Mouse (Mus musculus) macrophage (primary cell): ENCODE results near the gene Dock4. TPM values are rescaled to one million over a fixed set of nuclear protein-coding genes. Genes with fewer than 3 reads are reported as not detected.

Source experiments
- H3K27ac ChIP-seq: fragments of 350-480 bp; formaldehyde crosslinking; 2 replicates; pipeline ENCODE4 v1.9.0; 2021
- H3K36me3 ChIP-seq: fragments of 350-480 bp; formaldehyde crosslinking; 2 replicates; pipeline ENCODE4 v1.9.0; 2021; ENCODE audit errors: inconsistent target
- H3K4me3 ChIP-seq: fragments of 350-480 bp; formaldehyde crosslinking; 2 replicates; pipeline ENCODE4 v1.9.0; 2021; ENCODE audit errors: inconsistent target
- H3K79me2 ChIP-seq: fragments of 350-480 bp; formaldehyde crosslinking; 2 replicates; pipeline ENCODE4 v1.9.0; 2021; ENCODE audit errors: inconsistent target
- WGBS: methylation state at CpG from one replicate; pipeline ENCODE4 v1.1.7; 2026; ENCODE audit warnings: inconsistent platforms; ENCODE audit not compliant: missing documents; 5-methylcytosine and 5-hydroxymethylcytosine counted together
- polyA plus RNA-seq: library from polyadenylated mRNA; stranded (reverse); fragments of 250-400 nt; gene quantifications from 3 replicates; pipeline ENCODE4 v1.2.4, GENCODE M21; 2018; ENCODE audit warnings: inconsistent platforms

The Dock4 gene
- polyA plus RNA-seq, 1 experiment from 2014 or later, result 4.8 TPM

DNA sequence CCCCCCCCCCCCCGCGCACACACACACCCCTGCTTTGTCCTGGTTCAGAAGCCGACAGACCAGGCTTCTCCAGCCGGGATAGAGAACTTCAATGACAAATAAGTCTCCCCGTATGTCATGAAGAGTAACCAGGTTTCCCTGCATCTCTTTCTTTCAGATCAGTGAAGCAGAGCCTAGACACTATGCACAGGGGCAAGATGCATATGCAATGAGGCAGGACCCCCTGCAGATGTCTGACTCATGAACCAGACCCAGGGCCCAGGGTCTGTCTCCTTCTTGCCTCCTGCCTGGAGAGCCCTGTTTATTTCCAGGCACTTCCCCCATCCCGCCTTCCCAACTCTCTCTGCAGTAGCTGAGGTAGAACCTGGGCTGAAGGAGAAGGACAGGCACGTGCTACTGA lies 448.0 kb downstream of the Dock4 start:
- no peaks in the 10 kb centered on the region for H3K79me2 ChIP-seq
- no peaks in the 10 kb centered on the region for H3K36me3 ChIP-seq
- H3K27ac ChIP-seq, result no peak overlapping the region
- WGBS, result 100% methylated on average over 2 of the region's 7 CpGs
- H3K4me3 ChIP-seq, result no peak overlapping the region

DNA sequence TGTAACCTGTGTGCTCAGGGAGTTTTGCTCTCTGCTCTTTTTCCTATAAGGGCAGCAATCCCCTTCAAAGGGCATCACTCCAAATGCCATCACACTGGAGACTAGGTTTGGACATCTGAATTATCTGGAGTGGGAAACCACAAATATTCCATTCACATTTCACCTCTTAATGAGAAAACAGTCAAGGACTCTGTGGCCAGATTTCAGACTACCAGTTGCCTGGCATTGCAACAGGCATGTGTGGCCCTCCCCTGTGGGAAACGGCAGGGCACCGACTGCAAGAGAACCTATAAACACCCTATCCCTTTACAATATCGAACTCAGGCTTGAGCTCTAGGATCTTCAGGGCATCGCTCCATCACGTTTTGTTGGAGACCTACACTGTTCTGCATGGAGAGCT lies 448.9 kb downstream of the Dock4 start:
- no peak overlapping the region for H3K4me3 ChIP-seq
- WGBS, result 89% methylated on average over 5 of the region's 5 CpGs
- no peaks in the 10 kb centered on the region for H3K79me2 ChIP-seq
- no peak overlapping the region for H3K27ac ChIP-seq
- no peaks in the 10 kb centered on the region for H3K36me3 ChIP-seq

Other genes with a start within 250 kb of the Dock4 start
- not detected in 3 replicates for gene Lsmem1, start 246.5 kb upstream of the Dock4 start, polyA plus RNA-seq
- 38.4 to 106 TPM (median 92.1 TPM) in 3 replicates for gene Ifrd1, start 197.4 kb upstream of the Dock4 start, polyA plus RNA-seq
- gene Zfp277, start 50 bp upstream of the Dock4 start, polyA plus RNA-seq, result 17.0 to 19.6 TPM (median 18.5 TPM) in 3 replicates